Mouse (Mus musculus): Measurements from ENCODE around the gene Entpd8. TPM values are rescaled to one million over a fixed set of nuclear protein-coding genes. Genes with fewer than 3 reads are reported as not detected.

Entpd8 gene
- total RNA-seq, 1 experiment: not detected

DNA sequence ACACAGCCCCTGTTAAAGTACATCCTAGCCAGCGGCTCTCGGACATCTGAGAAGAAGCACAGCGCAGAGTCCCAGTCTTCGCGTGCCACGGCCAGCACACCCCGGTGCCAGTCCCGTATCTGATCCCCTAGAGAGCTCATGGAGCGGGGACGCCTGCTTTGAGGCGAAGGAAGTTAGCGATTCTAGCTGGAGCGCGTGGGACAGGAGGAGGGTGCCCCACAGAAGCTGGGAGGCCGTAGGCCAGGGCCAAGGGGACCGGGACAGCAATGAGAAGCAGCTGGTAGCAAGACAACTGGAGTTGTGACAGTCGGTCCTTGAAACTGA, 14.6 kb downstream of the Entpd8 start:
- H3K4me3 ChIP-seq (ENCODE audit: insufficient read depth in 1 of 2, low read depth in 1 of 2, low read length in 2 of 2, poor library complexity in 1 of 2, severe bottlenecking in 1 of 2): 0 out of 4 replicates have a peak overlapping the region, but pooled peaks of 1 of the 2 experiments have one; percentile 13
- in situ Hi-C loops (cut with MboI; ENCODE audit: low sequenced_read_pairs in 2 of 2, unreplicated experiment in 2 of 2): no loop called here
- no peak for DNase-seq (ENCODE audit: low read depth, low spot score)
- no peak overlapping the region for H3K27ac ChIP-seq (ENCODE audit: insufficient read depth, low read depth, low read length, poor library complexity, severe bottlenecking)
- no peaks in the 10 kb centered on the region for H3K9me3 ChIP-seq (ENCODE audit: control insufficient read depth, insufficient read depth, low read depth, low read length)
- H3K36me3 ChIP-seq (ENCODE audit: control insufficient read depth, insufficient read depth, low read length, poor library complexity, severe bottlenecking): no peaks in the 10 kb centered on the region
- TF ChIP-seq CHD2 (IDR thresholded peaks at IDR 0.05; ENCODE audit: low read depth, low read length) (no peak), ZC3H11A (IDR thresholded peaks at IDR 0.05; ENCODE audit: borderline replicate concordance, low read depth, low read length) (no peak), HCFC1 (IDR thresholded peaks at IDR 0.05; ENCODE audit: borderline replicate concordance, insufficient read depth, low read length) (no peak), MAFK (IDR thresholded peaks at IDR 0.05; ENCODE audit: insufficient read depth, low read depth, low read length) (no peak), ZNF384 (IDR thresholded peaks at IDR 0.05; ENCODE audit: low read depth, low read length) (no peak)
- H3K4me1 ChIP-seq (ENCODE audit: control insufficient read depth in 2 of 2, insufficient read depth in 2 of 2, low read length in 2 of 2, poor library complexity in 1 of 2): peaks cover 0 to 5% of the 10 kb centered on the region in 2 experiments; a peak in 1 of 4 replicates
- no peak overlapping the region for H3K9ac ChIP-seq (ENCODE audit: insufficient read depth, low read depth, low read length, poor library complexity, severe bottlenecking)

DNA sequence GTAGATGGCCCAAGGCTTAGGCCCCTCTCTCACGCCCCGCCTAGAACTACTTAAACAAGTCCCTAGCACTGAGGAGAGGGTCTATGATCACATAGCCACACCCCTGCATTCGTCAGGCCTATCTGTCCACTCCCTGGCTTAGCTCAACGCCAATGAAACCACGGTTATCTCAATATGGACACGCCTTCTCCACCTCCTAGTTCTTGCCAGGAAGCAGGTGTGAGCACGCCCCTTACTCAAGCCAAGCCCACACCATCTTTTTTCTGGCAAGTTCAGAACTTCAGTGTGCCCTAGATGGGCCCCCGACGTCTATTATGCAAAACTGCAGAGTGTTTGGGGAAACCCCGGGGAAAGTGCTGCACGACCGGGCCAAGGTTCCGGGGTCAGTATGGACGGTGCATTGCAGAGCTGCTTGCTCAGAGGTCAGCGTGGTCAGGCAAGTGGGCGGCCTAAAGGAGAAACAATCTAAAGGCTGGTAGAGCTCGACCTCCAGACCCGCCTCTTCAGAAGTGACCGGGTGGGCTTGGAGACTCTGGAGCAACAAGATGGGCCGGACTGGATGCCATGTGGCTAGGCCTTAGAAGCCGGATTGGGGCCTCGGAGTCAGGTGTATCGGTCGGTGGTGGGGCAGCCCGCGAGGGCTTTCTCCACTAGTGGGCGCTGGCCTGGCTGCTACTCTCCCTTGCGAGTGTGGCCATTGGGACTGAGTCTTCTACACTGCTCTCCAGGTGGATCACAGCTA, 15.2 kb downstream of the Entpd8 start, which contains the start of gene Noxa1:
Noxa1 (minus strand) TSS at position 41 of the 742 bp plus-strand sequence.
- H3K4me1 ChIP-seq (ENCODE audit: control insufficient read depth in 2 of 2, insufficient read depth in 2 of 2, low read length in 2 of 2, poor library complexity in 1 of 2): peaks cover 0 to 5% of the 10 kb centered on the region in 2 experiments; a peak in 1 of 4 replicates
- no peaks in the 10 kb centered on the region for H3K9me3 ChIP-seq (ENCODE audit: control insufficient read depth, insufficient read depth, low read depth, low read length)
- no peak within 1 kb of the TSS for H3K9ac ChIP-seq (ENCODE audit: insufficient read depth, low read depth, low read length, poor library complexity, severe bottlenecking)
- in situ Hi-C loops (cut with MboI; ENCODE audit: low sequenced_read_pairs in 2 of 2, unreplicated experiment in 2 of 2): no loop called here
- no peak for DNase-seq (ENCODE audit: low read depth, low spot score)
- H3K36me3 ChIP-seq (ENCODE audit: control insufficient read depth, insufficient read depth, low read length, poor library complexity, severe bottlenecking): no peaks in the 10 kb centered on the region
- no peak within 1 kb of the TSS for H3K27ac ChIP-seq (ENCODE audit: insufficient read depth, low read depth, low read length, poor library complexity, severe bottlenecking)
- no peak for TF ChIP-seq ZNF384 (IDR thresholded peaks at IDR 0.05; ENCODE audit: low read depth, low read length)
- no peak for TF ChIP-seq MAFK (IDR thresholded peaks at IDR 0.05; ENCODE audit: insufficient read depth, low read depth, low read length)
- no peak for TF ChIP-seq HCFC1 (IDR thresholded peaks at IDR 0.05; ENCODE audit: borderline replicate concordance, insufficient read depth, low read length)
- TF ChIP-seq CHD2 (IDR thresholded peaks at IDR 0.05; ENCODE audit: low read depth, low read length): no peak
- TF ChIP-seq ZC3H11A (IDR thresholded peaks at IDR 0.05; ENCODE audit: borderline replicate concordance, low read depth, low read length): no peak
- peak within 1 kb of the TSS in 1 of 2 experiments; percentile 23; a peak in 1 of 4 replicates for H3K4me3 ChIP-seq (ENCODE audit: insufficient read depth in 1 of 2, low read depth in 1 of 2, low read length in 2 of 2, poor library complexity in 1 of 2, severe bottlenecking in 1 of 2)

DNA sequence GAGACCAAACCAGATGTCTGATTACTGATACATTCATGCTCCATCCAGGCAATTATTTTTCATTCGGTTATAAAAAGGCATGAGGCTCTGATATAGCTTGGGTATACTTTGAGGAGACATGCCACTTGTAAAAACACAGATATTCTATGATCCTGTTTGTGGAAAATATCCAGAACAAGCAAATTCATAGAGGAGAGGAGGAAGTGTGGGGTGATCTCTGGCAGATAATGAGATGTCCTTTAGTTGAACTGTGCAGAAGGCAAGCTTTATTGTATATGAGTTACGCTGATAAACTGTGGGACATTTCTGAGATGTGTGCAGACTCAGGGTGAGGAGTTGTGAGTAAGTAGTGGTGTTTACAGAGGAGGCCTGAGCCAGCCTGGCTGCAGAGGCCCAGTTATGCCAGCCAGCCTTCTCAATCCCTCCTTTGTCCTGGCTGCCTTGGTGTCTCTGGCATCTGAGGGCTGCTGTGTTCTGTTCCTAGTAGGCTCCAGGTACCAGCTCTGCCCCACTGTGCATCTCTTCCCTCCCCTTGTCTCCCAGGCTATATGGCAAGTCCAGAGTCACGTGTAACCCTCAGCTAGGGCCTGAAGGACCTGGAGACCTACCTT, 18.0 kb downstream of the Entpd8 start:
- H3K4me3 ChIP-seq (ENCODE audit: insufficient read depth in 1 of 2, low read depth in 1 of 2, low read length in 2 of 2, poor library complexity in 1 of 2, severe bottlenecking in 1 of 2): no peak overlapping the region
- no peak overlapping the region for H3K9ac ChIP-seq (ENCODE audit: insufficient read depth, low read depth, low read length, poor library complexity, severe bottlenecking)
- in situ Hi-C loops (cut with MboI; ENCODE audit: low sequenced_read_pairs in 2 of 2, unreplicated experiment in 2 of 2): no loop called here
- TF ChIP-seq ZNF384 (IDR thresholded peaks at IDR 0.05; ENCODE audit: low read depth, low read length) (no peak), MAFK (IDR thresholded peaks at IDR 0.05; ENCODE audit: insufficient read depth, low read depth, low read length) (no peak), HCFC1 (IDR thresholded peaks at IDR 0.05; ENCODE audit: borderline replicate concordance, insufficient read depth, low read length) (no peak), ZC3H11A (IDR thresholded peaks at IDR 0.05; ENCODE audit: borderline replicate concordance, low read depth, low read length) (no peak), CHD2 (IDR thresholded peaks at IDR 0.05; ENCODE audit: low read depth, low read length) (no peak)
- no peak overlapping the region for H3K27ac ChIP-seq (ENCODE audit: insufficient read depth, low read depth, low read length, poor library complexity, severe bottlenecking)
- H3K4me1 ChIP-seq (ENCODE audit: control insufficient read depth in 2 of 2, insufficient read depth in 2 of 2, low read length in 2 of 2, poor library complexity in 1 of 2): peaks cover 0 to 5% of the 10 kb centered on the region in 2 experiments; a peak in 1 of 4 replicates
- no peaks in the 10 kb centered on the region for H3K36me3 ChIP-seq (ENCODE audit: control insufficient read depth, insufficient read depth, low read length, poor library complexity, severe bottlenecking)
- DNase-seq (ENCODE audit: low read depth, low spot score): no peak
- no peaks in the 10 kb centered on the region for H3K9me3 ChIP-seq (ENCODE audit: control insufficient read depth, insufficient read depth, low read depth, low read length)

DNA sequence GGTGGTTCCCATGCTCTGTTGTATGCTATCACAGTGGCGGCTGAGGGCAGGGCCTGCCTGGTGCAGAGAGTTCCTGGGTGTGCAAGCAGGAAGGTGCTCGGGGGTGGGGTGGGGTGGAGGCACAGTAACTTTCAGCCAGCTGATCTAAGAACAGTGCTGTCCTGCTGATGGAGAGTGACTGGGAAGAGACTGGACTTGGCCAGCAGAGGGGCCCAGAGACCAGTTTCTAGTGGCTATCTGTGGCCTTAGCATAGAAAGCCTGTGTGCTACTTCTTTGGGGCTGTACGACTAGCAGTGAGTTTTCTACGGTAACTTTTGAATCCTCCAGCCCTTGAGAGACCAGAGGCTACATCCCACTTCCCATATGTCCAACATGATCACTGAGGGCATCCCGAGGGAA, 18.9 kb downstream of the Entpd8 start:
- Histone ChIP-seq H3K9ac (ENCODE audit: insufficient read depth, low read depth, low read length, poor library complexity, severe bottlenecking) (no peak overlapping the region), H3K27ac (ENCODE audit: insufficient read depth, low read depth, low read length, poor library complexity, severe bottlenecking) (no peak overlapping the region), H3K4me3 (ENCODE audit: insufficient read depth in 1 of 2, low read depth in 1 of 2, low read length in 2 of 2, poor library complexity in 1 of 2, severe bottlenecking in 1 of 2) (no peak overlapping the region), H3K36me3 (ENCODE audit: control insufficient read depth, insufficient read depth, low read length, poor library complexity, severe bottlenecking) (no peaks in the 10 kb centered on the region), H3K4me1 (ENCODE audit: control insufficient read depth in 2 of 2, insufficient read depth in 2 of 2, low read length in 2 of 2, poor library complexity in 1 of 2) (peaks cover 0 to 5% of the 10 kb centered on the region in 2 experiments; a peak in 1 of 4 replicates), H3K9me3 (ENCODE audit: control insufficient read depth, insufficient read depth, low read depth, low read length) (no peaks in the 10 kb centered on the region)
- in situ Hi-C loops (cut with MboI; ENCODE audit: low sequenced_read_pairs in 2 of 2, unreplicated experiment in 2 of 2): no loop called here
- TF ChIP-seq ZNF384 (IDR thresholded peaks at IDR 0.05; ENCODE audit: low read depth, low read length): no peak
- DNase-seq (ENCODE audit: low read depth, low spot score): no peak

Measured in ES-E14 (cell line).